Mouse (Mus musculus) layer of hippocampus, postnatal 14 days (tissue): ENCODE measurements at regions not wholly inside any gene's neighbourhood (a gene's known extent, or its start where the extent isn't known, plus 50 kb on each side); places are given as distances from the start of the nearest gene placed in this dataset.

Experiments
- DNase-seq, 2 experiments: peaks; one replicate each; pipeline ENCODE4 v3.0.0; 2021 to 2022; ENCODE audit warnings: low spot score in 2 of 2, mixed read lengths in 1 of 2

- DNase-seq, result no peak
These were observed 99.4 kb upstream of the Spred1 start for GRCm38 (mm10) chr2:117021787-117022186.

- DNase-seq, result no peak
These were observed 97.7 kb upstream of the Spred1 start for GRCm38 (mm10) chr2:117023436-117023835.

GRCm38 (mm10) chr2:117027071-117027470 lies 94.1 kb upstream of the Spred1 start:
- DNase-seq, result no peak

GRCm38 (mm10) chr2:117028771-117029170 lies 92.4 kb upstream of the Spred1 start:
- DNase-seq, result no peak

- DNase-seq, result no peak
These were observed 84.8 kb upstream of the Spred1 start for GRCm38 (mm10) chr2:117036197-117036872.

- no peak for DNase-seq
These were observed 81.0 kb upstream of the Spred1 start for GRCm38 (mm10) chr2:117040211-117040610.

- no peak for DNase-seq
These were observed 77.3 kb upstream of the Spred1 start for GRCm38 (mm10) chr2:117043831-117044230.

GRCm38 (mm10) chr2:117048290-117048730 lies 72.9 kb upstream of the Spred1 start:
- DNase-seq, result no peak

- no peak for DNase-seq
These were observed 71.1 kb upstream of the Spred1 start for GRCm38 (mm10) chr2:117050061-117050460.

GRCm38 (mm10) chr2:117064126-117064525 lies 57.0 kb upstream of the Spred1 start:
- no peak for DNase-seq

- DNase-seq, result no peak
These were observed 50.8 kb upstream of the Spred1 start for GRCm38 (mm10) chr2:117070348-117070747.

GRCm38 (mm10) chr2:117071098-117071497 lies 50.1 kb upstream of the Spred1 start:
- no peak for DNase-seq
